Mouse (Mus musculus) embryo, embryonic 11 days (tissue): Measurements from ENCODE around the gene Usp7.
"Not testable (repeated sequence)": the region's sequence is repeated elsewhere in the genome, so short reads cannot be mapped to it uniquely, and the experiment has no call there.

ENCODE experiments used
- DNase-seq: peaks from one replicate; pipeline ENCODE4 v3.0.0-alpha.2; 2015

Gene Usp7

GRCm38 (mm10) chr16:8781660-8782059 lies 10.4 kb downstream of the Usp7 start:
- no peak for DNase-seq

- no peak for DNase-seq
Observed at GRCm38 (mm10) chr16:8781191-8781590, 10.9 kb downstream of the Usp7 start.

- no peak for DNase-seq
Observed at GRCm38 (mm10) chr16:8780187-8780586, 11.9 kb downstream of the Usp7 start.

GRCm38 (mm10) chr16:8778697-8779096 lies 13.4 kb downstream of the Usp7 start:
- no peak for DNase-seq

- no peak for DNase-seq
Observed at GRCm38 (mm10) chr16:8777202-8777601, 14.9 kb downstream of the Usp7 start.

- no peak for DNase-seq
Observed at GRCm38 (mm10) chr16:8776634-8777033, 15.5 kb downstream of the Usp7 start.

GRCm38 (mm10) chr16:8771086-8771485 lies 21.0 kb downstream of the Usp7 start:
- no peak for DNase-seq

GRCm38 (mm10) chr16:8770342-8770741 lies 21.8 kb downstream of the Usp7 start:
- not testable (repeated sequence) for DNase-seq

GRCm38 (mm10) chr16:8769466-8769865 lies 22.6 kb downstream of the Usp7 start:
- no peak for DNase-seq

- DNase-seq = peak; percentile 74
Observed at GRCm38 (mm10) chr16:8769065-8769464, 23.0 kb downstream of the Usp7 start.

GRCm38 (mm10) chr16:8768588-8768987 lies 23.5 kb downstream of the Usp7 start:
- no peak for DNase-seq

- no peak for DNase-seq
Observed at GRCm38 (mm10) chr16:8768071-8768470, 24.0 kb downstream of the Usp7 start.

- no peak for DNase-seq
Observed at GRCm38 (mm10) chr16:8767133-8768052, 24.7 kb downstream of the Usp7 start.

GRCm38 (mm10) chr16:8766196-8766595 lies 25.9 kb downstream of the Usp7 start:
- DNase-seq = no peak

GRCm38 (mm10) chr16:8764124-8764907 lies 27.8 kb downstream of the Usp7 start:
- no peak for DNase-seq

- DNase-seq = no peak
Observed at GRCm38 (mm10) chr16:8763028-8763427, 29.1 kb downstream of the Usp7 start.

GRCm38 (mm10) chr16:8761894-8762293 lies 30.2 kb downstream of the Usp7 start:
- no peak for DNase-seq

- no peak for DNase-seq
Observed at GRCm38 (mm10) chr16:8761005-8761404, 31.1 kb downstream of the Usp7 start.

GRCm38 (mm10) chr16:8758979-8759378 lies 33.1 kb downstream of the Usp7 start:
- no peak for DNase-seq

- no peak for DNase-seq
Observed at GRCm38 (mm10) chr16:8758193-8758592, 33.9 kb downstream of the Usp7 start.

- not testable (repeated sequence) for DNase-seq
Observed at GRCm38 (mm10) chr16:8757586-8757985, 34.5 kb downstream of the Usp7 start.

GRCm38 (mm10) chr16:8752334-8752733 lies 39.8 kb downstream of the Usp7 start:
- DNase-seq = no peak

- DNase-seq = no peak
Observed at GRCm38 (mm10) chr16:8751555-8752235, 40.4 kb downstream of the Usp7 start.
